Mouse (Mus musculus): ENCODE results near the gene Tmem248. TPM values are rescaled to one million over a fixed set of nuclear protein-coding genes. Genes with fewer than 3 reads are reported as not detected.
A peak's percentile ranks its signal among the peaks of the same experiment; 100 is the strongest.

Tmem248 gene
- polyA plus RNA-seq (2012; rRNA removed), result 33.8 and 35.0 TPM in 2 replicates

DNA sequence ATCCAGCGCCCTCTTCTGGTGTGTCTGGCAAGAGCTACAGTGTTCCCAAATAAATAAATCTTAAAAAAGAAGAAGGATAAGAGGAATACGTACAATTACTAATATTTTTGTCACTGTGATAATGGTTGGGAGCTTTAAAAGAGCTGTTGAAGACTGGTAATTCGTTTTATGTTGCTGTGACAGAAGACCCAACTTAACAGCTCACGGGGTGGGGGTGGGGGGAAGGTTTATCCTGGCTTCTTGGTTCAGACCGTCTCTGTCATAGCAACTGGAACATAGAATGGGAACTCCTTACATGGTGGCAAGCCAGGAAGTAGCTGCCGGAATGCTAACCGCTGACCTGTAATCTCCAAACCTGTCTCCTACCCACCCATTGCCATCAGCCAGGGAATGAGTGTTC, at the start of gene Tmem248:
Gene Tmem248 (plus strand): TSS at position 301 of the 400 bp plus-strand sequence.
- no peak for DNase-seq (ENCODE audit: low spot score)

DNA sequence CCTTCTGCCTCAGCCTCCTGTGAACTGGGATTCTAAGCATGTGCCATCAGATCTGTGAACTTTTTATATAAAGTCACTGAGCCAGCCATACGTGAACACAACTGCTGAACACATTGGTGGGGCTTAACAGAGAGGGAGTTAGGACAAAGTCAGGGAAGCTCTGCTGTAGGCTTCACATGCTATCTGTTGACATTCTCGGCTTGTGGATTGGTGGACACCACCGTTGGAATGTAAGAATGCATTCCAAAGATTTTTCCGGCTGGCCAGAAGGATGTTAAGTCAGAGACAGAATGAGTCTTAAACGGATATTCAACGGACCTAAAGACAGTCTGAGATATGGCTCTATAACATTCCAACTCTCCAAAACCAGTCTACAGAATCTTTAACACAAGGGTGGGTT, 47.8 kb upstream of the Tmem248 start:
- no peak for DNase-seq (ENCODE audit: low spot score)

GRCm38 (mm10) chr5:130170666-130171422, 46.0 kb upstream of the Tmem248 start:
- DNase-seq (ENCODE audit: low spot score), result no peak

DNA sequence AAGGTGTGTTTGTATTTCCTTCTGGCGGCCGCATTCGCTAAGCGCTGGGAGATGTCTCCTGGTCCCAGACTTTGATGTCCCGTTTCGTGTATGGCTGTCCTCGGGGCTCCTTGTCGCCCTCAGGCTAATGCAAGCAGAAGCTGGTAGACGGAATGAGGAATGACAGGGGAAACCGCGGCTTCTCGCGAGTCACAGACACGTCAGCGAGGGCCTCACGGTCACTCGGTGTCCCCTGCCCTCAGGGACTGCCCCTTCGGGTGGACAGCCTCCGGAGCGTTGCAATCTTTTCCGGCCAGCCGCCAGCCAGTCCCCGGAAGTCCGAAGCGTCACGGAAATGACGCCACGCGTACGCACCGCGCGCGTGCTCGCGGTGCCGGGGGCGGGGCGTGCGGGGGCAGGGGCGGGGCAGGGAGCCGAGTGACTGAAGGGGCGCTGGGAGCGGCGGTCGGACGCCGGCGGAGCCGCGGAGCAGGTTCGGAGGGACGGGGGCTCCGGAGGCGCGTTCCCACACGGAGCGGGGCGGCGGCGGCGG, 45.4 kb upstream of the Tmem248 start, which contains the start of gene Rabgef1:
Gene Rabgef1 (plus strand): TSS at position 376 of the 532 bp plus-strand sequence.
- DNase-seq (ENCODE audit: low spot score), result peak; percentile 91

GRCm38 (mm10) chr5:130171956-130172601, 44.8 kb upstream of the Tmem248 start:
- DNase-seq (ENCODE audit: low spot score), result peak; percentile 66

- no peak for DNase-seq (ENCODE audit: low spot score)
Measured at GRCm38 (mm10) chr5:130173012-130173411, 43.9 kb upstream of the Tmem248 start.

- DNase-seq (ENCODE audit: low spot score), result no peak
Measured at GRCm38 (mm10) chr5:130177871-130178270, 39.0 kb upstream of the Tmem248 start.

- DNase-seq (ENCODE audit: low spot score), result no peak
Measured at GRCm38 (mm10) chr5:130180362-130180761, 36.5 kb upstream of the Tmem248 start.

GRCm38 (mm10) chr5:130181740-130182540, 34.9 kb upstream of the Tmem248 start:
- no peak for DNase-seq (ENCODE audit: low spot score)

- no peak for DNase-seq (ENCODE audit: low spot score)
Measured at GRCm38 (mm10) chr5:130182541-130182821, 34.4 kb upstream of the Tmem248 start.

DNA sequence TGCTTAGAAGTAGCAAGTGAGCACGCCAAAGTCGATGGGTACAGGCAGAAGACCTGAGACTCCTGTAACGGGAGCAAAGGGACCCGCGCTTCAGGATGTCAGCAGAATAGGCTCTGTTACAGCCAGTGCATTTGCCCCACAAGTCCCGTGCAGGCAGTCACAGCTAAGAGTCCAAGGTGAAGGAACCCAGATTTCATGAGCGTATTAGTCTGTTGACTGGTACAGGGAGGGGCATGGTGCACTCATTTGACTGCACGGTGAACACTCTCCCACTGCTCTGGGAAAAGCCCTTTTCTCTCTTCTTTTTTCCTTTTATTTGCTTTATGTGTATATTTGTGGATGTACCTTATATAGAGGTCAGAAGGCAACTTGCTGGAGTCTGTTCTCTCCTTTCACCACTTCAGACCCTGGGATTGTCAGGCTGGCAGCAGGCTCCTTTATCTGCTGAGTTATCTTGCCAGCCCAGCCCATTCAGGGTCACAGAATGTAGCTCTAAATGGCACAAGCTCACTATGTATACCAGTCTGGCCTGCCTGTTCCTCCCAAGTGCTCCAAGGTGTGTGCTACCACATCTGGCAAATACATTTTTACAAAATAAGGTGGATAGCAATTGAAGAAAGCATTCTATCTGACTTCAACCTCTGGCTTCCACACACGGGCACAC, 32.6 kb upstream of the Tmem248 start:
- DNase-seq (ENCODE audit: low spot score), result no peak

GRCm38 (mm10) chr5:130185312-130185711, 31.6 kb upstream of the Tmem248 start:
- DNase-seq (ENCODE audit: low spot score), result no peak

- DNase-seq (ENCODE audit: low spot score), result no peak
Measured at GRCm38 (mm10) chr5:130187383-130187782, 29.5 kb upstream of the Tmem248 start.

- DNase-seq (ENCODE audit: low spot score), result no peak
Measured at GRCm38 (mm10) chr5:130190909-130191308, 26.0 kb upstream of the Tmem248 start.

DNA sequence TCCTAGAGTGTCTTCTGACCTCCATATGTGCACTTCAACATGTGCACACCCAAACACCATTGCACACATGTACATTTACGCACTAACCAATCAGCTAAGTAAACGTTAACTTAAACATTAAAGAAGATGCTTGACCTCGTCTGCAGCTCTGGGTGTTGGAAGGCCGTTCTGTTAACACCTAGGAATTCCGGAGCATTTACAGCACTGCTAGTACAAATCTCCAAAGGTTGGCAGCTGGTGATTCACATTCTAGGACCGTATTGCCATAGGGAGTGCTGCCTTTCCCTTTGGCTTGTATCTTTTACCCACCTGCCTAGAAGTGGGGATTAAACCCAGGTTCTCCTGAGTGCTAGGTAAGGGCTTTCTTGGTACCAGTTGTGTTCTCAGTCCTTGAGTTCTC, 25.0 kb upstream of the Tmem248 start:
- no peak for DNase-seq (ENCODE audit: low spot score)

DNA sequence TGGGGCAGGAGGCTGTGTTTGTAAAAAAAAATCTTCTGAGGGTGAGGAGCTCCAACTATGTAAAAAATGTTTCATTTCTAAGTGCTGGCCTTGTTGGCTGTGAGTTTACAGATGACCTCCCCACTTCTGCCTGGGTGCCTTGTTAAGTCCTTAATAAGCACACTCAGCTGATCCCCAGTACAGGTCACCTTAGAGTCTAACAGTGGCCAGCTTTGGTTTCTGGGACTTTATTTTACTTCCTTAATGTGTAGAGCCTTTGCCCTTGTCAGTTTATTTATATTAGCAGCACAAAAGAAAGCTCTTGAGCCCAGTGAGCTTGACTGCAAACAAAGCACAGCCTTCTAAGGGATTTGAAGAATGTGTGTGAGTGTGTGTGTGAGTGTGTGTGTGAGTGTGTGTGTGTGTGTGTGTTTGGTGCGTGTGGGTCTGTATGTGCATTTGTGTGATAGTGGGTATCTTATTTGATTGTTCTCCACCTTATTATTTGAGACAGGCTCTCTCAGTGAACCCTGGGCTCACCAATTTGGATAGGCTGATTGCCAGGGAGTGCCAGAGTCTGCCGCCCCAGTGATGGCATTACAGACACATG, 24.4 kb upstream of the Tmem248 start:
- DNase-seq (ENCODE audit: low spot score), result no peak

GRCm38 (mm10) chr5:130193760-130194159, 23.1 kb upstream of the Tmem248 start:
- DNase-seq (ENCODE audit: low spot score), result no peak

GRCm38 (mm10) chr5:130196307-130196706, 20.6 kb upstream of the Tmem248 start:
- DNase-seq (ENCODE audit: low spot score), result no peak

GRCm38 (mm10) chr5:130197454-130197853, 19.4 kb upstream of the Tmem248 start:
- no peak for DNase-seq (ENCODE audit: low spot score)

GRCm38 (mm10) chr5:130197981-130198380, 18.9 kb upstream of the Tmem248 start:
- no peak for DNase-seq (ENCODE audit: low spot score)
